Mouse (Mus musculus) midbrain, embryonic 11.5 days (tissue): ENCODE data around the gene Ppp1r27. TPM values are rescaled to one million over a fixed set of nuclear protein-coding genes. Genes with fewer than 3 reads are reported as not detected.
"Not testable (repeated sequence)": the region's sequence is repeated elsewhere in the genome, so short reads cannot be mapped to it uniquely, and the experiment has no call there.

Experiments used
- ATAC-seq: fragments of 200-750 bp; cut with Nextera tagmentation; 2 replicates; pipeline ENCODE4 v1.8.0; 2017; ENCODE audit warnings: moderate TSS enrichment, moderate library complexity; ENCODE audit not compliant: low FRiP score
- DNase-seq: peaks from one replicate; pipeline ENCODE4 v3.0.0; 2015; ENCODE audit warnings: low spot score; ENCODE audit errors: missing footprints
- H3K27ac ChIP-seq: fragments of 300-500 bp; sonication (generic); 2 replicates; pipeline ENCODE4 v1.5.1; 2014; ENCODE audit warnings: low read depth, low read length
- H3K27me3 ChIP-seq: fragments of 300-500 bp; sonication (generic); 2 replicates; pipeline ENCODE4 v1.6.1; 2014; ENCODE audit warnings: mild to moderate bottlenecking, low read length, moderate library complexity, mixed read lengths; ENCODE audit not compliant: control insufficient read depth, insufficient read depth
- H3K36me3 ChIP-seq: fragments of 300-500 bp; sonication (generic); 2 replicates; pipeline ENCODE4 v1.6.1; 2014; ENCODE audit warnings: mild to moderate bottlenecking, low read length, moderate library complexity, mixed read lengths; ENCODE audit not compliant: control insufficient read depth, insufficient read depth
- H3K4me1 ChIP-seq: fragments of 300-500 bp; sonication (generic); 2 replicates; pipeline ENCODE4 v1.6.1; 2014; ENCODE audit warnings: low read length; ENCODE audit not compliant: control insufficient read depth, insufficient read depth
- H3K4me2 ChIP-seq: fragments of 300-500 bp; sonication (generic); 2 replicates; pipeline ENCODE4 v1.6.1; 2014; ENCODE audit warnings: mild to moderate bottlenecking, moderate library complexity
- H3K4me3 ChIP-seq: fragments of 300-500 bp; sonication (generic); 2 replicates; pipeline ENCODE4 v1.5.1; 2014; ENCODE audit warnings: low read depth, low read length
- H3K9ac ChIP-seq: fragments of 300-500 bp; sonication (generic); 2 replicates; pipeline ENCODE4 v1.6.1; 2014; ENCODE audit warnings: low read length
- H3K9me3 ChIP-seq: fragments of 300-500 bp; sonication (generic); 2 replicates; pipeline ENCODE4 v1.6.1; 2016; ENCODE audit warnings: low read length; ENCODE audit not compliant: control insufficient read depth
- WGBS: fragments of 180-500 bp; shearing (Covaris S2); extraction: QIAGEN DNeasy Blood & Tissue Kit; methylation state at CpG from one replicate; pipeline ENCODE4 v1.1.7; 2014; 5-methylcytosine and 5-hydroxymethylcytosine counted together
- polyA plus RNA-seq: library from polyadenylated mRNA; unstranded; fragments of >200 nt; fragmentation: Nextera tagmentation; extraction: Ambion mirVana; gene quantifications from 2 replicates; pipeline ENCODE4 v1.2.1, GENCODE M21; 2014

Gene Ppp1r27
- polyA plus RNA-seq, result not detected in 2 replicates

- WGBS, result 94% methylated on average over 28 of the region's 28 CpGs
- Histone ChIP-seq H3K27ac (no peak within 1 kb of the TSS), H3K9ac (peak within 1 kb of the TSS; percentile 94), H3K27me3 (no peaks in the 10 kb centered on the region), H3K9me3 (no peaks in the 10 kb centered on the region), H3K36me3 (no peaks in the 10 kb centered on the region), H3K4me3 (peak within 1 kb of the TSS; percentile 98), H3K4me2 (peak within 1 kb of the TSS; percentile 90), H3K4me1 (peaks cover 16% of the 10 kb centered on the region)
- DNase-seq (no peak), ATAC-seq (no peak)
Measured at GRCm38 (mm10) chr11:120550810-120551440, at the start of gene Ppp1r27. Gene Ppp1r27 (minus strand): TSS chr11:120551132.

DNA sequence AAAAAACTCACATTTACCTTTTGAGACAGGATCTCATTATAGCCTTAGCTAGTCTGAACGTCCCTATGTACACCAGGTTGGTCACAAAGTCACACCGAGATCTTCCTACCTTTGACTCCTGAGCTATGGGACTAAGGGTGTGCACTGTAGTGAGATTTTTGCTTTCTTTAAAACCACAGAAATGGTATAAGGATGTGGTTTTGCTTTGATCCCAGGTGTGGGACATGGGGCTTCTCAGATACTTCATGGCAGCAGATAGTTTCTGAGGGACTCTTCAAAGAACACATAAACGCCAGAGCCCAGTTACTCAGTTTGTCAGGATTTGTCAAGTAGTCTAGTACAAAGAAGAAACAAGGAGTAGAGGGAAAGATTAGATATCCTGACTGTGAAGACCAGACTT lies 49.8 kb upstream of the Ppp1r27 start:
- Histone ChIP-seq H3K27me3 (no peaks in the 10 kb centered on the region), H3K9me3 (no peaks in the 10 kb centered on the region), H3K4me3 (no peak overlapping the region), H3K4me2 (no peak overlapping the region), H3K9ac (no peak overlapping the region), H3K27ac (no peak overlapping the region), H3K4me1 (peaks cover 15% of the 10 kb centered on the region), H3K36me3 (peaks cover 12% of the 10 kb centered on the region)
- DNase-seq, result no peak
- 97% methylated on average over 3 of the region's 3 CpGs for WGBS
- ATAC-seq, result no peak

- WGBS, result 53% methylated on average over 17 of the region's 17 CpGs
- Histone ChIP-seq H3K4me2 (peak overlapping the region; percentile 72), H3K9ac (peak overlapping the region; percentile 99), H3K36me3 (peaks cover 22% of the 10 kb centered on the region), H3K4me1 (peaks cover 15% of the 10 kb centered on the region), H3K27ac (peak overlapping the region; percentile 64; the same call in 1 of the 2 replicates), H3K27me3 (no peaks in the 10 kb centered on the region), H3K9me3 (no peaks in the 10 kb centered on the region), H3K4me3 (peak overlapping the region; percentile 100)
- peak; percentile 84 for DNase-seq
- no peak for ATAC-seq
Measured at GRCm38 (mm10) chr11:120598990-120599549, 48.1 kb upstream of the Ppp1r27 start.

- no peaks in the 10 kb centered on the region for H3K27me3 ChIP-seq
- peaks cover 15% of the 10 kb centered on the region for H3K4me1 ChIP-seq
- under 1% methylated on average over 87 of the region's 88 CpGs for WGBS
- peaks cover 28% of the 10 kb centered on the region for H3K36me3 ChIP-seq
- peak within 1 kb of the TSS; percentile 77 for H3K27ac ChIP-seq
- ATAC-seq (peak; percentile 98), DNase-seq (peak; percentile 99)
- H3K9ac ChIP-seq, result peak within 1 kb of the TSS; percentile 99
- H3K4me2 ChIP-seq, result peak within 1 kb of the TSS; percentile 96
- H3K9me3 ChIP-seq, result no peaks in the 10 kb centered on the region
- H3K4me3 ChIP-seq, result peak within 1 kb of the TSS; percentile 100
Measured at GRCm38 (mm10) chr11:120598283-120598989, 47.5 kb upstream of the Ppp1r27 start, which contains the start of the genes Alyref and Anapc11. Gene Alyref (minus strand): TSS chr11:120598365. Gene Anapc11 (plus strand): TSS chr11:120598421.

DNA sequence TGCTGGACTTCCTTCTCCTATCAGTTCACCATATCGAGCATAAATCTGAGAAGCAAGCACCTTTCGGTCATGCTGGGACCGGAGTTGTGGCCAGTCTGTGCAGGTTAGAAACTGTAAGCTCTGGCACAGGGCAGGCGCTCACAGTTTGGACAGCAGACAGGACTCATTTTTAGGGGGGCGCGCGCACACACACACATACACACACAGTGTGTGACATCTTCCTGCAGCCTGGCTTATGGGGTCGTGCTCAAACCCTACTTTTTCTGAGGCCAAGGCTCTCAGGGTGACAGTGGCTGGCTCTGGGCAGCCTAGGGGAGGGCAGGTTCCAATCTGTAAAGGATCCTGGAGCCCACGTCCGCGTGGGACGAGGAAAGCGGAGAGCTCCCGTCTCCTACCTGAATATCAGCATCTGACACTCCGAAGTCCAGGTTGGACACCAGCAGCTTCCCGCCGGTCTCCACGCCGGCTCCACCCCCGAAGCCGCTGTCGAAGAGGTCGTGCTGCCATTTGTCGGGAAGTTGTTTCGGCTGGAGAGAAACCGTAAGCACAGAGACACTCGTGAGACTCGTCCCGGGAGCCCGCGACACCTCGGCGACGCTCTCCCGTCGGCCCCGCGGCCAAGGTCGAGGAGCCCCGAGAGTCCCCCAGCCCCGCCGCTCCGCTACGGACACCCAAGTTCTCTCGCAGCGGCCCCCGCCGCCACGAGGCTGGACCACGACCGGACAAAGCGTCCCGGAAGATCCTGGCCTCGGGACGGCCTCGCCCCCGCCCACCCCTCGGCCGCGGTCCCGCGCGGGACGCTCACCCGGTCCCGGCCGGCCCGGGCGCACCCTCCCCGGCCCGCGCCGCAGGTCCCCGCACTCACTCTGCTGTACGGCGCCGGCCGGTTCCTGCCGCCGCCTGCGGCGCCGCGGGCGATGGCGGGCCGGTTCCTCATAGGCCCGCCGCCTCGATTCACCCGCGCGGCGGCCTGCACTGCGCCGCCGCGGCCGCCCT lies 46.6 kb upstream of the Ppp1r27 start:
- H3K27ac ChIP-seq, result peak overlapping the region; percentile 77
- H3K4me2 ChIP-seq, result peak overlapping the region; percentile 96
- peak overlapping the region; percentile 99 for H3K9ac ChIP-seq
- no peaks in the 10 kb centered on the region for H3K27me3 ChIP-seq
- H3K36me3 ChIP-seq, result peaks cover 35% of the 10 kb centered on the region
- H3K4me1 ChIP-seq, result peaks cover 15% of the 10 kb centered on the region
- H3K4me3 ChIP-seq, result peak overlapping the region; percentile 100
- ATAC-seq (no peak; the same call in 1 of the 2 replicates), DNase-seq (peak; percentile 86)
- WGBS, result 5% methylated on average over 87 of the region's 99 CpGs
- H3K9me3 ChIP-seq, result no peaks in the 10 kb centered on the region

DNA sequence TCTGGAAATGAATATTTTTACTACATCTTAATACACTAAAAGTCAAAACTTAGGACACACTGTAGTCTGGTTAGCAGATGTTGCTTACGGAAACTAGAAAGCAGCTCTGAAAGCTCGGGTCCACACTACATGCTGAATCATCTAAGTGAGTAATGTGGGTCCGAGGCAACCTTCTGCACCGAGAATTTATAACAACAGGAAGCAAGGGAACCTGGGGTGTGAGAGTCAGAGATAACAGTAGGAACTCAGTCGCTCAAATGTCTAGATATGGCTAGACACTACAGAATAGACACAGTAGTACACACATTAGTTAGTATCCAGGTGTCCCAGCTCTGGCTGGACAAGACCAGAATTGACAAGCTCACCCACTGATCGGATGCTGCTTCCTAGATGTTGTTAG lies 37.6 kb upstream of the Ppp1r27 start:
- no peaks in the 10 kb centered on the region; the same call in 1 of the 2 replicates for H3K9me3 ChIP-seq
- no peak overlapping the region for H3K27ac ChIP-seq
- H3K4me3 ChIP-seq, result no peak overlapping the region
- H3K36me3 ChIP-seq, result peaks cover 33% of the 10 kb centered on the region
- DNase-seq (no peak), ATAC-seq (no peak)
- H3K27me3 ChIP-seq, result no peaks in the 10 kb centered on the region
- H3K9ac ChIP-seq, result no peak overlapping the region
- H3K4me2 ChIP-seq, result no peak overlapping the region
- H3K4me1 ChIP-seq, result no peaks in the 10 kb centered on the region
- 90% methylated on average over 6 of the region's 6 CpGs for WGBS

GRCm38 (mm10) chr11:120583937-120584336 lies 33.0 kb upstream of the Ppp1r27 start:
- Histone ChIP-seq H3K4me1 (peaks cover 22% of the 10 kb centered on the region), H3K9ac (no peak overlapping the region), H3K4me2 (no peak overlapping the region), H3K4me3 (no peak overlapping the region), H3K27me3 (no peaks in the 10 kb centered on the region), H3K27ac (no peak overlapping the region), H3K36me3 (peaks cover 23% of the 10 kb centered on the region), H3K9me3 (no peaks in the 10 kb centered on the region; the same call in 1 of the 2 replicates)
- WGBS, result 97% methylated on average over 1 of the region's 1 CpGs
- no peak for DNase-seq
- ATAC-seq, result no peak

DNA sequence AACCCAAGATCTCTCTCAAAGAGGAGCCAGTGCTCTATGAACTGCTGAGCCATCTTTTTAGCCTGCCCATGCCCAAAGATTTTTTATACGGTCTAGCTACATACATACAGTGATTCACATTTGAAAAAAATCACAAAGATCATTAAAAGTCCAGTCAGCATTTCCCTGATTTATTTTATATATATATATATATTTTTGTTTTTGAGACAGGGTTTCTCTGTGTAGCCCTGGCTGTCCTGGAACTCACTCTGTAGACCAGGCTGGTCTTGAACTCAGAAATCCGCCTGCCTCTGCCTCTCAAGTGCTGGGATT lies 32.0 kb upstream of the Ppp1r27 start:
- not testable (repeated sequence) for H3K9me3 ChIP-seq, H3K9ac ChIP-seq, ATAC-seq, H3K27ac ChIP-seq, H3K4me3 ChIP-seq, DNase-seq, H3K27me3 ChIP-seq, H3K4me2 ChIP-seq
- H3K36me3 ChIP-seq, result peaks cover 27% of the 10 kb centered on the region
- 88% methylated on average over 2 of the region's 2 CpGs for WGBS
- H3K4me1 ChIP-seq, result peaks cover 22% of the 10 kb centered on the region
